Mouse (Mus musculus) C2C12 (cell line): ENCODE results near the gene Dgcr8. TPM values are rescaled to one million over a fixed set of nuclear protein-coding genes. Genes with fewer than 3 reads are reported as not detected.

Experiments used
- H3K27me3 ChIP-seq: one replicate; pipeline ENCODE4 v1.6.1; 2011; ENCODE audit not compliant: control insufficient read depth, insufficient read depth, insufficient read length
- H3K36me3 ChIP-seq: one replicate; pipeline ENCODE4 v1.6.1; 2011; ENCODE audit not compliant: control insufficient read depth, insufficient read depth
- H3K4me3 ChIP-seq: one replicate; pipeline ENCODE4 v1.5.1; 2011; ENCODE audit warnings: mild to moderate bottlenecking, control low read depth; ENCODE audit not compliant: poor library complexity, insufficient read depth, severe bottlenecking
- H3K79me2 ChIP-seq: one replicate; pipeline ENCODE4 v1.6.1; 2011; ENCODE audit not compliant: control insufficient read depth, insufficient read depth
- H3K79me3 ChIP-seq: one replicate; pipeline ENCODE4 v1.6.1; 2011; ENCODE audit warnings: low read depth, control low read depth
- H3ac ChIP-seq: one replicate; pipeline ENCODE3; 2011; ENCODE audit warnings: low read depth; ENCODE audit not compliant: control insufficient read depth, insufficient read length
- CEBPB ChIP-seq: IDR thresholded peaks from one replicate; pipeline ENCODE4 v1.6.1; 2011; ENCODE audit warnings: low read depth, mild to moderate bottlenecking, control low read depth, moderate library complexity
- CTCF ChIP-seq: IDR thresholded peaks from one replicate; pipeline ENCODE4 v1.5.1; 2011; ENCODE audit not compliant: control insufficient read depth, insufficient read depth, insufficient read length
- FOSL1 ChIP-seq: IDR thresholded peaks from one replicate; pipeline ENCODE4 v1.8.0; 2011; ENCODE audit warnings: mild to moderate bottlenecking, low read length; ENCODE audit not compliant: poor library complexity, insufficient read depth, severe bottlenecking
- MAX ChIP-seq: IDR thresholded peaks from one replicate; pipeline ENCODE4 v1.6.1; 2011; ENCODE audit warnings: mild to moderate bottlenecking, control low read depth
- MYOD1 ChIP-seq: IDR thresholded peaks from one replicate; pipeline ENCODE4 v1.6.1; 2011; ENCODE audit warnings: low read depth; ENCODE audit not compliant: control insufficient read depth, insufficient read length
- MYOG ChIP-seq: IDR thresholded peaks from one replicate; pipeline ENCODE4 v1.6.1; 2011; ENCODE audit not compliant: control insufficient read depth, insufficient read length; ENCODE audit errors: extremely low read depth
- USF1 ChIP-seq: IDR thresholded peaks from one replicate; pipeline ENCODE4 v1.6.1; 2011; ENCODE audit warnings: low read depth, mild to moderate bottlenecking, control low read depth, moderate library complexity
- polyA plus RNA-seq: library from polyadenylated mRNA; unstranded; fragments of >200 nt; fragmentation: generic; extraction: Trizol; gene quantifications from one replicate; pipeline ENCODE4 v1.2.1, GENCODE M21; 2012; ENCODE audit warnings: missing spikeins

Gene Dgcr8
- polyA plus RNA-seq, 1 experiment, result 22.0 TPM

DNA sequence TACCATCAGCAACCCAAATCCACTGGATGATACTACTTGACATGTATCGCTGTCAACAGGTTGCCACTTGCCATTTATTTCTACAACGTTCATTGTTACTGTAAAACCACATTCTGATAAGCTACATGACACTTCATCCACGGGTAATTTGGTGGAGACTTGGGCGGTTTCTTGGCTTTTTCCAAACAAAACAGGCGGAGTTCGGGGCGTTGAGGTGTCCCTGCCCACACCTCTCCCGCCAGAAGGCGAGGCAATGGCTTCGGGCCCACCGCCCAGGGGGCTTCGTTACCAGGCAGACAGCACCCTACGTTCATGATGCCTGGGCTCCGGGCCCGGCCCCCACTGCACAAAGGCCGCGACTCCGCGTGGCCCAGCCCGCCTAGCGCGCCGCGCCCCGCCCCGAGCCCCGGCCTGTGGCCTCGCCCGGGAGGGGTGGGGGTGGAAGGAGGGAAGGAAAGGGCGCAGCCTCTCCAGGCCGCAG is 425 bp downstream of the Dgcr8 start:
- Histone ChIP-seq H3K36me3 (peaks cover 31% of the 10 kb centered on the region), H3K4me3 (peak overlapping the region; percentile 87), H3K79me2 (peaks cover 53% of the 10 kb centered on the region), H3ac (peak overlapping the region; percentile 87), H3K27me3 (no peaks in the 10 kb centered on the region), H3K79me3 (peaks cover 46% of the 10 kb centered on the region)
- TF ChIP-seq CEBPB (no peak), MAX (no peak), FOSL1 (no peak), MYOD1 (no peak), MYOG (no peak), USF1 (no peak), CTCF (no peak)

DNA sequence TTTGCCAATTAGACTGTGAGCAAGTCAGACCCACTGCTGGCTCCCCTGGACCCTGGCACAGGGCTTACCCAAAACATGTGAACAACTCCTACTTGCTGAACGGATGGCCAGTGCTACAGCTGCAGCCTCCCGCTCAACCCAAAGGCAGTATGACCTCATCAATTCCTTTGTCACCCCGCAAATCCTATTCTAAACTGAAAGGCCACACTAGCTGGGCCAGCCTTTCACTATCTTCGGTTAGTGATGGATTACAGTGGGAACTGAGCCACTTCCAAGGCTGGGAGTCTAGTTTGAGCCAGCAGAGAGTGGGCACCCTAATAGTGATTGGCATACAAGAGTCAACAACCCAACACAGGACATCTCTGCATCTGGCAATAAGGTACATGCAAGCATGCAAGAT is 880 bp downstream of the Dgcr8 start:
- Histone ChIP-seq H3K79me3 (peaks cover 46% of the 10 kb centered on the region), H3K36me3 (peaks cover 36% of the 10 kb centered on the region), H3K79me2 (peaks cover 57% of the 10 kb centered on the region), H3K4me3 (peak overlapping the region; percentile 87), H3K27me3 (no peaks in the 10 kb centered on the region), H3ac (peak overlapping the region; percentile 87)
- TF ChIP-seq CEBPB, result no peak
- no peak for TF ChIP-seq MYOG
- TF ChIP-seq USF1, result no peak
- TF ChIP-seq FOSL1, result no peak
- no peak for TF ChIP-seq CTCF
- no peak for TF ChIP-seq MYOD1
- TF ChIP-seq MAX, result no peak

DNA sequence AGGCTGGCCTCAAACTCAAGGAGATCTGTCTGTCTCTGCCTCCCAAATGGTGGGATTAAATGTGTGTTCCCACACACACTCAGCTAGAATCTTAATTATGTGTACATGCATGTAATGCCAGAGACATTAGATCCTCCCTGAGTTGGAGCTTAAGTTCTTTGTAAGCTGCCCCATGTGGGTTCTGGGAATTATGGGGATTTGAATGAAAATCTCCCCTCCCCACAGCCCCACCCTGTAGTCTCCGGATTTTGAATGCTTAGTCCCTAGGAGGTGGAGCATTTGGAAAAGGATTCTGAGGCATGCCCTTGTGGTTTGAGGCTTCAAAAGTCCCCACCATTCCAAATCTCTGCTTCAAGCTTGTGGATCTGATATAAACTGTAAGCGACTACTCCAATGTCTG is 13.9 kb downstream of the Dgcr8 start:
- peaks cover 30% of the 10 kb centered on the region for H3K79me3 ChIP-seq
- H3K27me3 ChIP-seq, result no peaks in the 10 kb centered on the region
- TF ChIP-seq MYOG, result no peak
- no peak for TF ChIP-seq MAX
- TF ChIP-seq CEBPB, result no peak
- no peak for TF ChIP-seq USF1
- no peak for TF ChIP-seq FOSL1
- no peak for TF ChIP-seq MYOD1
- TF ChIP-seq CTCF, result no peak
- peaks cover 94% of the 10 kb centered on the region for H3K36me3 ChIP-seq
- no peak overlapping the region for H3ac ChIP-seq
- H3K4me3 ChIP-seq, result no peak overlapping the region
- peaks cover 37% of the 10 kb centered on the region for H3K79me2 ChIP-seq

DNA sequence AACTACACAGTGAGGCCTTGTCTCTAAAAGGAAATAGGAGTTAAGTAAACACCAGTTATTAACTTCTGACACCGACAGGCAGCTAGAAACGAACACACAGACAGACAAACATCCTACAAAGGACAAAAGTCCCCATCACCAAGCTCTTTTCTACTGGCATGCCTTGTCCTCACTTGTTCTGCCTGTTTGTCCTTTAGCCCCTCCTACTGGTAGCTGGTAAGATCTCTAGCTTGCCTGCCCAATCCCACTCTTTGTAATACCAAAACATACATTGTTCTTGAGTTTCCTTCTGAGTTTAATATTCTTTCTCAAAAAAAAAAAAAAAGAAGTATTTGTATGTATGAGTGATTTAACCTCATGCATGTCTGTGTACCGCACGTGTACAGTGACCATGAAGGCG is 20.9 kb downstream of the Dgcr8 start:
- H3ac ChIP-seq, result no peak overlapping the region
- no peaks in the 10 kb centered on the region for H3K27me3 ChIP-seq
- TF ChIP-seq USF1, result no peak
- TF ChIP-seq MYOG, result no peak
- no peak for TF ChIP-seq MYOD1
- no peak for TF ChIP-seq CTCF
- no peak for TF ChIP-seq MAX
- peaks cover 67% of the 10 kb centered on the region for H3K79me2 ChIP-seq
- no peak overlapping the region for H3K4me3 ChIP-seq
- peaks cover 96% of the 10 kb centered on the region for H3K36me3 ChIP-seq
- peaks cover 29% of the 10 kb centered on the region for H3K79me3 ChIP-seq

DNA sequence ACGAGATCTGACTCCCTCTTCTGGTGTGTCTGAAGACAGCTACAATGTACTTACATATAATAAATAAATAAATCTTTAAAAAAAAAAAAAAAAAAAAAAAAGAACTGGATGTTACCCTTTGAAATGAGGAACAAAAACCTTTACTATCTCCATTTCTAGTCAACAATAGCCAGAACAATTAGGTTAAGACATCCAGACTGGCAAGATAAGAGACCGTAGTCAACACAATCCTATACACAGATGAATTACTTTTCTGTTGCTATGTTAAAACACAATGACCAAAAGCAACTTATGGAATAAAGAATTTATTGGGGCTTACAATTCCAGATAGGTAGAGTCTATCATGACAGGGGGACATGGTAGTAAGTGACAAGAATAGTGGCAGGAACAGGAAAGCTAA is 24.0 kb downstream of the Dgcr8 start:
- H3K4me3 ChIP-seq, result no peak overlapping the region
- H3ac ChIP-seq, result no peak overlapping the region
- peaks cover 35% of the 10 kb centered on the region for H3K79me3 ChIP-seq
- TF ChIP-seq CTCF, result no peak
- TF ChIP-seq CEBPB, result no peak
- no peak for TF ChIP-seq USF1
- TF ChIP-seq MAX, result no peak
- TF ChIP-seq MYOG, result no peak
- no peak for TF ChIP-seq MYOD1
- TF ChIP-seq FOSL1, result no peak
- no peaks in the 10 kb centered on the region for H3K27me3 ChIP-seq
- peaks cover 94% of the 10 kb centered on the region for H3K36me3 ChIP-seq
- H3K79me2 ChIP-seq, result peaks cover 76% of the 10 kb centered on the region

DNA sequence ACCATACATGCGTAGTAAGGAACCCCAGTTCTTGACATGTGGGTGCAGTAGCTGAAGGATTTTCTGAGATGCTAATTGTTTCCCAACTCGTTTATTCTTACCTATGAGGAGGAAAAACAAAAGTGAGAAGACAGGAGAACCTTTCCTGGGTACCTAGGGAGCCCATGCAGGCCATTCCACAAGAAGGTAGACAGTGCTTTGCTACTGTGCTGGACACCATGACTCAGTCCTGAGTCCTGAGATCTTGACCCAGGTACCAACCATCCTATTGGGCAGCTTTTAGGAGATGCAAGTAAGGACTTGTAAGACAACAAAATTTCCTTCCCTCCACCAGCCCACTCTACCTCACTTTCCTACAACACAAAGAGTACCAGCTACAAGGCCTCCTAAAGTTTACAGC is 30.8 kb downstream of the Dgcr8 start, which contains the start of gene Gm49776:
Gene Gm49776, minus strand, starts transcription at position 101 of the 400 bp plus-strand sequence.
- no peak within 1 kb of the TSS for H3K4me3 ChIP-seq
- no peak within 1 kb of the TSS for H3ac ChIP-seq
- H3K36me3 ChIP-seq, result peaks cover 96% of the 10 kb centered on the region
- peaks cover 20% of the 10 kb centered on the region for H3K79me2 ChIP-seq
- peaks cover 13% of the 10 kb centered on the region for H3K79me3 ChIP-seq
- no peaks in the 10 kb centered on the region for H3K27me3 ChIP-seq
- TF ChIP-seq CEBPB (no peak), FOSL1 (no peak), MYOD1 (no peak), CTCF (no peak), MYOG (no peak), USF1 (no peak), MAX (no peak)
